Mouse (Mus musculus): ENCODE measurements at regions not wholly inside any gene's neighbourhood (a gene's known extent, or its start where the extent isn't known, plus 50 kb on each side); places are given as distances from the start of the nearest gene placed in this dataset.

- intact Hi-C loops (cut with DNase I): no loop called here
- DNase-seq (ENCODE audit: low spot score in 2 of 2): no peak
Measured at GRCm38 (mm10) chr15:13765411-13765810, 591.9 kb upstream of the Cdh6 start.

- DNase-seq (ENCODE audit: low spot score in 2 of 2): no peak
- intact Hi-C loops (cut with DNase I): no loop called here
Measured at GRCm38 (mm10) chr15:13764587-13764986, 591.1 kb upstream of the Cdh6 start.

DNA sequence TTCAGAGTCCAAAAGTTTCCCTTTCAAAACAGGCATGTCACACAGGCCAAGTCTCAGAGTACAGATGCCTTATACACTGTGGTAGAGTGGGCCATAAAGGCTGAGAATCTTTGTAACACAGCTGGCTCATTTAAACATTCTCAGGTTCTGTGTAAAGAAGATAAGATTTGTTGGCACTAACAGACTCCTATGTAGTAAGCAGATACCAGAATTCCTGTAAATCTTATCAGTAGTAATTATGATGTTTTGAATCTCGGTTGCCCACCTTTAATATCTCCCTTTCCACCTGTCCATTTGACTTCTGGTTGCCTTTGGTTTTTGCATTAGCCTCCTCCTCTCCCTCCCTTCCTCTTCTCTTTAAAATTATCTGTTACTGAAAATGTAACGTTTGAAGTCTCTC is 573.1 kb upstream of the Cdh6 start:
- intact Hi-C loops (cut with DNase I): no loop called here

DNA sequence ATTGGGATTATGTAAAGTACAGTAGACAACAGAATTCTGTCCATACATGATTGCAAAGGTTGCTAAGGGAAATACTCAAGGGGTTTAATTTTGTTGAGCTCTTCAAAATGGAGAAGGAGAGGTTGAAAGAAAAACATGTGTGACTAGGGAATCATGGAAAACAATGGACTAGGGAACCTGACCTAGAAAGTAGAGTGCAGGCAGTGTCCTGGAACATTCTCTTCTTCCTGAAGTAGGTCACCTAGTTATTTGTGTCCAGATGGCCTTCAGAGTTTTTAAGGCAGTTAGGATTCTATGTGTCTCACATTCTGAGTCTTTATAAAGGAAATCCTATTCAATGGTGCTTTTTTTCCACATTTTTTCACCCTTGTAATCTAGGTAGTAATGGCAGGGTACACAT is 532.8 kb upstream of the Cdh6 start:
- intact Hi-C loops (cut with DNase I): no loop called here
- no peak for DNase-seq (ENCODE audit: low spot score in 2 of 2)

More for the DNA sequence above, 573.1 kb upstream of the Cdh6 start:
- no peak for DNase-seq (ENCODE audit: low spot score in 2 of 2)

DNA sequence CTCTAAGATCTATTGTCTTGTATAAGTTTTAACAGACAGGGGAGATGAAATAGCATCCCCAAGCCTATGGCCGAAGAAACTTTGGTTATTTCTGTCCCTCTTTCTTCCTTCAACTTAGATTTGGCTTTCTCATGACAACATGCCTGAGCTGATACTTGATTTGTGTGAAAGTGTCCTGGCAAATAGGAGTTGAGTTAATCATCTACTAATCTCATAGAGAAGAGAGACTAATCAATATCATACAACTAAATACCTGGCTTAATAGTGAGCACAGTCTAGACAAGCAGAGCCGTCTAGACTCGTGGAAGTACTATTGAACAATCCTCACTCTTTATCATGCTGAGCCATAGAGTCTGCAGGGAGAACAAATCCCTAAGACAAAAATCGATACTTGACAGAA is 531.7 kb upstream of the Cdh6 start:
- no peak for DNase-seq (ENCODE audit: low spot score in 2 of 2)
- intact Hi-C loops (cut with DNase I): no loop called here

DNA sequence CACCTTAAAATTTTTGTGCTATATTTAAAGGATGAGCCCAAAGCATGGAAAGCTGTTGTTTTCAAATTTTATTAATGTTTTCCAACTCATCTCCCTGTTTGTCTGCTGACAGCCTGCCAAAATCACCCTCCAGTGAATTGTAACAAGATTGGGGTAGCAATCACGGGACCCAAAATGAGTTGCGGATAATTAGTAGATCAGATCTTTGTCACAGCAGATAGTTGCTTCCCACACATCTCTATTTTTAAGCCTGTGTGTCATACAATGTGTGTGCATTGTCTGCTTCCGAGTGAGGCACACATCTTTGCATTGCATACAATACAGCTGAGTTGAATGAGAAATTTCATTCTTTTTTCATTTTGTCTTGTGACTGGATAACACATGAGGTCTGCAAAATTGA is 494.7 kb upstream of the Cdh6 start:
- peak in 1 of 2 experiments; percentile 8 for DNase-seq (ENCODE audit: low spot score in 2 of 2)
- intact Hi-C loops (cut with DNase I): loop anchor here (10.0 kb wide), 1 partner anchor 493 kb away; the partner anchor contains the start of gene Cdh6

DNA sequence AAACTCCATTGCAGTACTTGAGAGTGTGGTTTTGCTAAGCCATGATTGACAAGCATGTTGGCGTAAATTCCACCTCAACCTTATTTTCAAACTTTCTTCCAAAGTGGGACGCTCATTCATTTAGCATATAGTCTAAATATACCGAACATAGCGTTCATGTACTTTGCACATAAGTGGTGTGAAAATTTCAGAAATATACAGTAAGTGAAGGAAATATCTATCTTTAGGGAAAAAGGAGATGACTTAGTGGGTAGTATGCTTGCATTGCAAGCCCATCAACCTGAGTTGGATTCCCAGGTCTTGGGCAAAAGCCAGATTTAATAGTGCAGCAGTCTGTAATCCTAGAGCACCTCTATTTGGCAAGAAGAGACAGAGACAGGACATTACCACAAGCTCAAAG is 493.8 kb upstream of the Cdh6 start:
- no peak for DNase-seq (ENCODE audit: low spot score in 2 of 2)
- intact Hi-C loops (cut with DNase I): loop anchor here (10.0 kb wide), 1 partner anchor 492 kb away; the partner anchor contains the start of gene Cdh6

- intact Hi-C loops (cut with DNase I): loop anchor here (10.0 kb wide), 1 partner anchor 487 kb away; the partner anchor contains the start of gene Cdh6
- no peak for DNase-seq (ENCODE audit: low spot score in 2 of 2)
Measured at GRCm38 (mm10) chr15:13662275-13662674, 488.8 kb upstream of the Cdh6 start.

DNA sequence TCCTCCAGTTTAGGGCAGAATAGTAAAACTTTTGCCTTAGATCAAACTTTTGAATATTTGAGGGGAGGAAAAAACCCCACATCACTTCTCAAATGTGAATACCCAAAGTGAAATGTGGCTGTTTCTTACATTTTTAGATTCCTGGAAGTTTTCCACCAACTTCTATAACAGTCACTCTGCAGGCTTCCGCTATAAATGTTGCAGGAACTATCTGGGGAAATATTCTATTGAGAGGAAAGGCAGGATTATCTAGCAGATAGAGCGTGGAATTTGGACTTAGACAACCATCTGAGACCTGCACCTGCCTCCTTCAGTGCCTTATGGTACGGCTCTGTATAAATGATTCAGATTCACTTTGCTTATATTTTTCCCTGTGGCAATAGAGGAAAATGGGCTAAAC is 481.6 kb upstream of the Cdh6 start:
- no peak for DNase-seq (ENCODE audit: low spot score in 2 of 2)
- intact Hi-C loops (cut with DNase I): no loop called here

DNA sequence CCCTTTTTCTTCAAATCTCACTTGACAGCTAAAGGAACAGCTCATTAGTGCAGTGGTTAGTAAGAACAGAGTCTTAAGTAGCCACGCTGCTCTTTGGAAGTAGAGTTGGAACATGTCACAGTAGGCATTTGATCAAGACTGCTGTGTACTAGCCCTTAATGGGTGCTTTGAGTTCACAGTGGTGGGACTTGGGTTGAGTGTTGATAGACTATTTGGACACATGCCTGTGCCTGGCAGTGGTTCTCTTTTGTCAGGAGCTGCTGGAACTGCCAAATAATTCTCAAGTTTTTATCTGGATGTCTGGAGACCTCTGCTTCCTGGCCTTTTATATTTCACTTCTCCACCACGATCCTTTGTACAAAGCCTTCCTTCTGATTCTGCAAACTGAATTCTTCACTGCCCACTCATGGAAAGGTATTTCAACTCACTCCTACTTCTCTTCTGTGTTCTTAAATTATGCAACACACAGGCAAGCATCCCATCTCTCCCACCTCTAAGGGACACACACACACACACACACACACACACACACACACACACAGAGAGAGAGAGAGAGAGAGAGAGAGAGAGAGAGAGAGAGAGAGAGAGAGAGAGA is 462.0 kb upstream of the Cdh6 start:
- DNase-seq (ENCODE audit: low spot score in 2 of 2): peak; percentile 7
- intact Hi-C loops (cut with DNase I): no loop called here

- intact Hi-C loops (cut with DNase I): no loop called here
- DNase-seq (ENCODE audit: low spot score in 2 of 2): no peak
Measured at GRCm38 (mm10) chr15:13602133-13602532, 428.7 kb upstream of the Cdh6 start.

DNA sequence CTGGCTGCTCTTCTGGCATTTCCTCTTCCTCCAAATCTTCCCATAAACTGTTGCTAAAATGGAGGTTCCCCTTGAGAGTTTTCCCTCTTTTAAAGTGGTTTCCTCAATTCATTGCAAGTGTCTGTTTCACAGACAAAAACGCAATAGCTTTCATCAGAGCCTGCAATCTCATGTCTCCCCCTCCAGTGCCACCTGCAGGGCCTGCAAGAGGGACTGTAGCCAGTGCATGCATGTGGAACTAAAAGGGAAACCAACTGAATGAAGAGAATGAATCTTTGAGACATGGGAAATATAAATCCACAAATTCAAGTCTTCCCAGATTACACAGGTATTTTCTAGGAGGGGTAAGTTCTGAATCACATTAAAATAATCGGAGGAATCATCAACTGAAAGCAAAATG is 424.4 kb upstream of the Cdh6 start:
- intact Hi-C loops (cut with DNase I): no loop called here

DNA sequence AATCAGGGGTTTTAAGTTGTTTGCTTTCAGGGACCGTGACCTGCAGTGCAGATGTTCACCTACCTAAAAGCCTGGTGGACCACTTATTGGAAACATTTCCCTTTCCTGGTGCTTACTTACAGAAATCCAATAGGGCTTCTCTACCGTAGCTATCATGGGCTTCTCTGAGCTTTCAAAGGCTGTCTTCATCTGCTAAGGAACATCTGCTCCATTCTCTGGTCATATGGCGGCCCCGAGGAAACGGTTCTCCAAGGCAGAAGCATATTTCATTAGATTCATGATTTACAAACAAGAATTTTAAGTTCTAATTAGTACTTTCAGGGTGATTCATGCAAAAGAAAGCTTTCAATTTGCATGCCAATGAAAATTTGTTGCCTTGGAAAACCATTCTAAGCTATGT is 420.3 kb upstream of the Cdh6 start:
- no peak for DNase-seq (ENCODE audit: low spot score in 2 of 2)
- intact Hi-C loops (cut with DNase I): no loop called here

More for the DNA sequence above, 424.4 kb upstream of the Cdh6 start:
- no peak for DNase-seq (ENCODE audit: low spot score in 2 of 2)

DNA sequence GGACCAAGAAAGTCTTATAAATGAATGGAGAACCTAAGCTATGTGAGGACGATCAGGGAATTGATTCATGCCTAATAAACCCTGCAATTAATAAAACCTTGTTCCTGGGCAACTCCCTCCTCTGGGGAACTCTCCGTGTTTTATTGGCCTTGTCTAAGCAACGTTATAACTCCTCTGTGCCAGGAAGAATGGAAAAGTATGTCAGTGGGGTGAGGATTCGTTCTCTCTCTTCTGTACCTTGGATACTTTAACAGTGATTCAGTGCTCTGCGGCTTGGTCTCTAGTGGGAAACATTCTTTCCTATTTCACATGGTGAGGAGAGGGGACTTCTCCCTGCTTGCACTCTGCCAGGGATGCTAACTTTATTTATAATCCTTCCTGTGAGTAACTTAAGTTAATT is 417.4 kb upstream of the Cdh6 start:
- DNase-seq (ENCODE audit: low spot score in 2 of 2): no peak
- intact Hi-C loops (cut with DNase I): no loop called here

GRCm38 (mm10) chr15:13583300-13583699 is 409.8 kb upstream of the Cdh6 start:
- intact Hi-C loops (cut with DNase I): no loop called here
- DNase-seq (ENCODE audit: low spot score in 2 of 2): no peak

GRCm38 (mm10) chr15:13582134-13582533 is 408.7 kb upstream of the Cdh6 start:
- intact Hi-C loops (cut with DNase I): no loop called here
- DNase-seq (ENCODE audit: low spot score in 2 of 2): no peak

- intact Hi-C loops (cut with DNase I): no loop called here
- no peak for DNase-seq (ENCODE audit: low spot score in 2 of 2)
Measured at GRCm38 (mm10) chr15:13573621-13574020, 400.1 kb upstream of the Cdh6 start.

DNA sequence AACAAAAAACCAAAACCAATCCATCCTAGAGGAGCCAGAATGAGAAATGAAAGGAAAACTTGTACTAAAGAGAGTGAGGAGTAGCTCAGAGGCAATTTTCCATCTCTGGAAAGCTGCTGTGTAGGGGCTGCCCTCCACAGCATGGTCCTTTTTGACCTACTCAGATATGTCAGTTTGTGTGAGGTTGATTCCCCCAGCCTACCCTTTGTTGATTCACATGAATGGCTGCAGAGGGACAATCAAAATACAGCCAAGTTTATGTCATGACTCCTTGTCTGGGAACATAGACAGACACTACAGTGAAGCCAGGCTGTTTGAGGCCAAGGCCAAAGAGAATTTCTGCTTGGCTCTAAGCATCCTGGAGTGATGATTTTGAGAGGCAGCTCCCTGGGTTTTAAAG is 387.4 kb upstream of the Cdh6 start:
- no peak for DNase-seq (ENCODE audit: low spot score in 2 of 2)
- intact Hi-C loops (cut with DNase I): no loop called here

DNA sequence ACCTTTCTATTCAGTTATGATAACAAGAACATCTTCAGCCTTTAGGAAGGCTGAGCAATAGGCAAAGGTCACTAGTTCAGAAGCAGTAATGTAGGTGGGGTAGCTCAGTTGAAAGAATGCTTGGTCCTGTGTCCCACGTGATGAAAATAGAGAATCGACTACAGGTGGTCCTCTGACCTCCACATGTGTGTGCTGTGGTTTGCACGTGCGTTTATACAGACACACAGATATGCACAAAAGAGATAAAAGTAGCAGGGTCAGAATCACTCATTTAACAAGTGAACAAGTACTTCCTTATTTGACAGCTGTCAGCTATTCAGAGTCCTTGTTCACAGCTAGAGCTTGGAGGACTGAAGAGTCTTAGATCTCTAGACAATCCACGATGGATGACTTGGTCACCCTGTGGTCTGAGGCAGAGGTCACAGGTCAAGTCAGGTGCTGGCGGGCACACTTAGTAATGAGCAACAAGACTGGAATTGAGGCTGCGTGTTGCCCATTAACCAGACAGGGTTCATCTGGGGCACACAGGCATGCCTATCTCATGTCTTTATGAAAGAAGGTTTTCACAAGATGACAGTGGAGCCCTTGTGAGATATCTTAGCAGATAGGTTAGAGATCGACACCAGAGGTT is 375.8 kb upstream of the Cdh6 start:
- intact Hi-C loops (cut with DNase I): no loop called here
- no peak for DNase-seq (ENCODE audit: low spot score in 2 of 2)

- intact Hi-C loops (cut with DNase I): no loop called here
- DNase-seq (ENCODE audit: low spot score in 2 of 2): no peak
Measured at GRCm38 (mm10) chr15:13540026-13540425, 366.6 kb upstream of the Cdh6 start.

DNA sequence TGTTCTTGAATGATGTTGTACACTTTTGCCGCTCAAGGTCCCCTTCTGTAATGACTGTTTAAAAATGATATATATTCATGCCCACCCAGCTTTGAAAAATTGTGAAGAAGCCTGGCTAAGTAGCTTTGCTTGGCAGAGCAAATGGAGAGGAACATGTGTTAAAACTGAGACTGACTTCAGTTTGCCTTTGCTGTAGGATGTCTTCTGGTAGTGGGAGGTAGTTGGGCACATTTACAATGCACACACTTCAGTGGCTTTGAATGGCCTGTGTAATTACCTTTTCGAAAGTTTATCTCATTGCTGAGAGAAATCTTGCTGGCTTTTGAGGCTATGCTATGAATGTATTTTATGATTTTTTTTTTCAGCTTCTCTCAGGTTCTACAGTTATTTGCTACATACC is 360.5 kb upstream of the Cdh6 start:
- no peak for DNase-seq (ENCODE audit: low spot score in 2 of 2)
- intact Hi-C loops (cut with DNase I): no loop called here

- no peak for DNase-seq (ENCODE audit: low spot score in 2 of 2)
Measured at GRCm38 (mm10) chr15:13529960-13530359, 356.5 kb upstream of the Cdh6 start.

More at GRCm38 (mm10) chr15:13529960-13530359, 356.5 kb upstream of the Cdh6 start:
- intact Hi-C loops (cut with DNase I): no loop called here

Data from left cerebral cortex, postnatal 36 days (tissue).